Mouse (Mus musculus) midbrain, embryonic 13.5 days (tissue): ENCODE measurements around the gene Mdn1. TPM values are rescaled to one million over a fixed set of nuclear protein-coding genes. Genes with fewer than 3 reads are reported as not detected.
A peak's percentile ranks its signal among the peaks of the same experiment; 100 is the strongest.

Source experiments
- ATAC-seq: fragments of 200-750 bp; cut with Nextera tagmentation; 2 replicates; pipeline ENCODE4 v1.8.0; 2017; ENCODE audit warnings: mild to moderate bottlenecking, moderate TSS enrichment, moderate library complexity
- H3K27ac ChIP-seq: fragments of 300-500 bp; sonication (generic); 2 replicates; pipeline ENCODE4 v1.5.1; 2015; ENCODE audit warnings: inconsistent platforms, mild to moderate bottlenecking, moderate library complexity
- H3K27me3 ChIP-seq: fragments of 300-500 bp; sonication (generic); 2 replicates; pipeline ENCODE4 v1.6.1; 2015; ENCODE audit warnings: mild to moderate bottlenecking, inconsistent platforms
- H3K36me3 ChIP-seq: fragments of 300-500 bp; sonication (generic); 2 replicates; pipeline ENCODE4 v1.6.1; 2015; ENCODE audit warnings: mild to moderate bottlenecking, inconsistent platforms
- H3K4me1 ChIP-seq: fragments of 300-500 bp; sonication (generic); replicated peaks from 2 replicates; pipeline ENCODE4 v1.6.1; 2015; ENCODE audit warnings: inconsistent platforms
- H3K4me2 ChIP-seq: fragments of 300-500 bp; sonication (generic); replicated peaks from 2 replicates; pipeline ENCODE4 v1.6.1; 2015; ENCODE audit warnings: moderate library complexity, mild to moderate bottlenecking, inconsistent platforms
- H3K4me3 ChIP-seq: fragments of 300-500 bp; sonication (generic); replicated peaks from 2 replicates; pipeline ENCODE4 v1.5.1; 2015; ENCODE audit warnings: mild to moderate bottlenecking, inconsistent platforms
- H3K9ac ChIP-seq: fragments of 300-500 bp; sonication (generic); replicated peaks from 2 replicates; pipeline ENCODE4 v1.6.1; 2015; ENCODE audit warnings: mild to moderate bottlenecking, inconsistent platforms
- H3K9me3 ChIP-seq: fragments of 300-500 bp; sonication (generic); 2 replicates; pipeline ENCODE4 v1.6.1; 2016; ENCODE audit warnings: mild to moderate bottlenecking, inconsistent platforms
- WGBS: fragments of 180-500 bp; shearing (Covaris S2); methylation state at CpG from one replicate; pipeline ENCODE4 v1.1.7; 2015; 5-methylcytosine and 5-hydroxymethylcytosine counted together
- polyA plus RNA-seq: library from polyadenylated mRNA; unstranded; fragments of >200 nt; fragmentation: Nextera tagmentation; extraction: Ambion mirVana; gene quantifications from 2 replicates; pipeline ENCODE4 v1.2.1, GENCODE M21; 2015

The Mdn1 gene
- polyA plus RNA-seq, 1 experiment from 2014 or later = 16.1 TPM

DNA sequence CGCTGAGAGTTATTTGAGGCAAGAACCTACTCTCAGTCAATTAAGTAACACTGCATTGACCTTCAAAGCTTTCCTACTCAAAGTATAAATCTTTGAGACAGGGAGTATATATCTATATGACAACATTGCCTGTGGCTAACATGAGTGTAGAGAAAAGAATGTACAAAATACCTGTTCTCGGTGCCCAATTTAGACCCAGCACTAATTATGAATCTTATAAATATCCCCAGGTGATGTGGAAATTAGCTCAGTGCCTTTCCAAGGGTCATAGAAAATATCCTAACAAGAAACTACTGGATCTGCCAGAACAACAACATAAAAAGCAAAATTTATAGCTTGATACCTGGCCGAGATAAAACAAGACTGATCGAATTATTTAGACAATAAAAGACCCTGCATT is 142.1 kb downstream of the Mdn1 start:
- H3K27ac ChIP-seq = no peak overlapping the region
- ATAC-seq = no peak
- no peak overlapping the region for H3K9ac ChIP-seq
- 97% methylated on average over 4 of the region's 4 CpGs for WGBS
- peaks cover 12% of the 10 kb centered on the region for H3K4me1 ChIP-seq
- no peaks in the 10 kb centered on the region for H3K27me3 ChIP-seq
- no peak overlapping the region for H3K4me3 ChIP-seq
- H3K4me2 ChIP-seq = no peak overlapping the region
- H3K36me3 ChIP-seq = peaks cover 6% of the 10 kb centered on the region; the same call in 1 of the 2 replicates
- H3K9me3 ChIP-seq = no peaks in the 10 kb centered on the region

DNA sequence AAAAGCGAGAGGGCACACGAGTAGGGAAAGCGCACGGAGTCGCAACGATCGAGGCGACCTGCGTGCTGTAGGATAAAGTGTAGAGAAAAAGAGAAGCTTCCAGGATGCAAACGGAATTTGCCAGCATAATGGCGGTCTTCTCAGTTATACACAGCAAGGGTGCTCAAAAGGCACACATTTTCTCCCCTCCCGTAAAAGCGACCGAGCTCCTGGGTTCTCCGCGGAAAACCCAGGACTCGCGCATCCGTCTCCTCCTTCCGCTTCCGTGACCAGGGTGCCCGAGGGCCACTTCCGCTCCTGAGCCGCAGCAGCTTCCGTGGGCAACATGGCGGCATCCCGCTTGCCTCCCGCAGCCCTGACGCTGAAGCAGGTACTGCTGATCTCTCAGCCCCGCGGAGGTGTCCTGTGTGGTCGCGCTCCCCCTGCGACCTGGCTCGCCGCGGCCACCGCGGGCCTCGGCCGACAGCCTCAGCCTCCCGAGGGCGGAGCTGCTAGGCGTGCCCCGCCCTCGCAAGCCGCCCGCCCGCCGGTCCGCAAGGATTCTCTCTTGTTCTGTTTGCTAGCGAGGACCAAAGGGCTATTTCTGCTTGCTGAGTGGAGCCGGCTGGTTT is 143.2 kb downstream of the Mdn1 start, which contains the start of gene Lyrm2:
Gene Lyrm2, plus strand, starts transcription at position 288 of the 611 bp plus-strand sequence.
- peak within 1 kb of the TSS; percentile 100 for H3K27ac ChIP-seq
- under 1% methylated on average over 53 of the region's 53 CpGs for WGBS
- peaks cover 12% of the 10 kb centered on the region for H3K4me1 ChIP-seq
- no peaks in the 10 kb centered on the region for H3K9me3 ChIP-seq
- H3K4me2 ChIP-seq = peak within 1 kb of the TSS; percentile 70
- H3K4me3 ChIP-seq = peak within 1 kb of the TSS; percentile 81
- H3K36me3 ChIP-seq = peaks cover 9% of the 10 kb centered on the region; the same call in 1 of the 2 replicates
- peak within 1 kb of the TSS; percentile 97 for H3K9ac ChIP-seq
- peak; percentile 95 for ATAC-seq
- no peaks in the 10 kb centered on the region for H3K27me3 ChIP-seq

DNA sequence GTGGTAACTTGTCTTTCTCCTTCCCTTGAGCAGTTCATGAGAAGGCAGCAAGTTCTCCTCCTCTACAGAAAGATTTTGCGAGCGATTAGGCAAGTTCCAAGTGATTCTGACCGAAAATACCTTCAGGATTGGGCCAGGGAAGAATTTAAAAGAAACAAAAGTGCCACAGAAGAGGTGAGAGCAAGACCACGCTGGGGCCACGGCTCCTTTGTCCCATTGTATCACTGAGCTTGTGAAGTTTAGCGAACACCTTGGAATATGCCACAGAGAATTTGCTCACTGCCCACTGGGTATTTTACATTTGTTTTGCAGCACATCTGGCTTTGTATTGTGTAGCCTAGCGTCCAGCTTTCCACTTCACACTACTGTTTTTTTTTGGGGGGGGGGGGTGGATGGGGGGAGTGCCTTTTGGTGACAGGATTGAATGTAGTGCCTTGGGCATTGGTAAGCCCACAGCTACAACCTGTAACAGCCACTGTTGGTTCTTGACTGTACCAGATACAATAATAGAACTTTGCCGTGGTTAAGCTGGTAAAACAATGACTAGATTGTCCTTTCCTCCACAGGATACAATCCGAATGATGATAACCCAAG is 143.8 kb downstream of the Mdn1 start:
- peak overlapping the region; percentile 97 for H3K9ac ChIP-seq
- peak overlapping the region; percentile 100 for H3K27ac ChIP-seq
- peak overlapping the region; percentile 81 for H3K4me3 ChIP-seq
- H3K27me3 ChIP-seq = no peaks in the 10 kb centered on the region
- peaks cover 15% of the 10 kb centered on the region for H3K36me3 ChIP-seq
- peak overlapping the region; percentile 70 for H3K4me2 ChIP-seq
- 10% methylated on average over 9 of the region's 9 CpGs for WGBS
- no peaks in the 10 kb centered on the region for H3K9me3 ChIP-seq
- H3K4me1 ChIP-seq = peaks cover 12% of the 10 kb centered on the region
- peak; percentile 40 for ATAC-seq

DNA sequence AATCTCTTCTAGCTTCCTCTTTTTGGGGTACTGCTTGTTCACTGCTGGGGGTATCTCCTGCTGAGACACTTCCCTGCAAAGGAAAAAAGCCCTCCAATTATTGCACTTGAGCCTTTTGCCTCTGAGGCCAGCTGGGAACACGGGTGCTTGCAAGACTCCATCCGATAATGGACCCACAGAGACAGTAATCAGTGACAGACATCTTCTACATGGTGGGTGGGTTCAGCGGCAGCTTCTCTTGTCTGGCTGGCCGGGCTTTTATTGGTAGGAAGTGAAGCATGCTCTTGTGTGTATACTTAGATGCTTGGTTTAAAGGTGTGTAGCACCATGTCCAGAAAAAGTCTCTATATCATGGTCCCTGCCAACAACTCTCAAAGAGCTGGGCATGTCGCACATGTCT is 160.6 kb downstream of the Mdn1 start:
- Histone ChIP-seq H3K27ac (no peak overlapping the region), H3K4me2 (no peak overlapping the region), H3K4me1 (no peaks in the 10 kb centered on the region), H3K9ac (no peak overlapping the region), H3K27me3 (no peaks in the 10 kb centered on the region), H3K36me3 (peaks cover 70% of the 10 kb centered on the region), H3K9me3 (no peaks in the 10 kb centered on the region), H3K4me3 (no peak overlapping the region)
- 73% methylated on average over 5 of the region's 5 CpGs for WGBS
- ATAC-seq = no peak

DNA sequence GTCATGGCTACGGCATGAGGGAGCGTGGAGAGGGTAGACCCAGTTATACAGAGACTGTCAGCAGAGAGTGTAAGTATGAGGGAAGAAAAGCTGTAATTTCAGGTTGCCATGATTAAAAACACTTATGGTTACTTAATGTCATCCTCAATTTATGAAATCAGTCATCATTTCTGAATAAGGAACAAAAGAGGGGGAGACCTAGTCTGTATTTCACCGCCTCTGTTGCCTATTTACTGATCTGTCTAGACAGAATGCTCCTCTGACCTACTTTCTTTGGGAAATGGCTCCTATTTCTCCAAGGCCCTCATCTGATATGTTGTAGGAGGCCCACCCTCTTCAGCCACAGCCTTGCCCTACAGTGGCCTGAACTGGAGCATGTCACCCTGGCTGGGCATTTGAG is 163.8 kb downstream of the Mdn1 start:
- H3K27me3 ChIP-seq = no peaks in the 10 kb centered on the region
- 98% methylated on average over 3 of the region's 3 CpGs for WGBS
- no peak overlapping the region for H3K4me3 ChIP-seq
- no peak for ATAC-seq
- H3K9ac ChIP-seq = no peak overlapping the region
- H3K27ac ChIP-seq = no peak overlapping the region
- H3K9me3 ChIP-seq = no peaks in the 10 kb centered on the region
- no peak overlapping the region for H3K4me2 ChIP-seq
- peaks cover 65% of the 10 kb centered on the region for H3K36me3 ChIP-seq
- H3K4me1 ChIP-seq = no peaks in the 10 kb centered on the region

DNA sequence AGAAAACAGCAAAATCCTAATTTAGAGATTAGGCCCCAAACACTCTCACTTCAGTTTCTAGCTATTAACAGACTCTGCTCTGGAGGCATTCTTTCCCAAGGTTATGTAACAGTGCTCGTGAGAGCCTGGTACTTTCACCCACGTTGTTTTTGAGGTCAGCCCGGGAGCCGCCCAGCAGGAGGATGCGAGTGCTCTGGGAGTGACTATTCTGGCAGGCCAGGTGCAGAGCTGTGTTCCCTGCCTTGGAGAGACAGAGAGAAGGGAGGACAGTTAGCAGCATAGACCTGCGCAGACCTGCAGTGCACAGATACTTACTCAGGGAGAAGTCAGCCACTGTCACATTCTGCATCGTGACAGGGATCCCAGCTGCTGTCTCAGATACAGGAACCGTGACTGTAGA is 167.3 kb downstream of the Mdn1 start:
- no peak overlapping the region for H3K9ac ChIP-seq
- no peak overlapping the region for H3K27ac ChIP-seq
- ATAC-seq = no peak

More for the DNA sequence above, 167.3 kb downstream of the Mdn1 start:
- peaks cover 7% of the 10 kb centered on the region for H3K4me1 ChIP-seq
- no peak overlapping the region for H3K4me3 ChIP-seq
- no peaks in the 10 kb centered on the region for H3K27me3 ChIP-seq
- no peak overlapping the region for H3K4me2 ChIP-seq
- 63% methylated on average over 8 of the region's 8 CpGs for WGBS
- H3K9me3 ChIP-seq = no peaks in the 10 kb centered on the region
- peaks cover 40% of the 10 kb centered on the region for H3K36me3 ChIP-seq

Other genes starting within 250 kb of the Mdn1 start
- 0.18 TPM in 1 of 2 replicates, not detected in the other for gene Gja10, start 54.4 kb upstream of the Mdn1 start, polyA plus RNA-seq
- 57.7 and 60.8 TPM in 2 replicates for gene Casp8ap2, start 41.7 kb upstream of the Mdn1 start, polyA plus RNA-seq
- 178 and 192 TPM in 2 replicates for gene Lyrm2, start 143.1 kb downstream of the Mdn1 start, polyA plus RNA-seq